Mouse (Mus musculus): ENCODE measurements around the gene Zfp541.

The Zfp541 gene

DNA sequence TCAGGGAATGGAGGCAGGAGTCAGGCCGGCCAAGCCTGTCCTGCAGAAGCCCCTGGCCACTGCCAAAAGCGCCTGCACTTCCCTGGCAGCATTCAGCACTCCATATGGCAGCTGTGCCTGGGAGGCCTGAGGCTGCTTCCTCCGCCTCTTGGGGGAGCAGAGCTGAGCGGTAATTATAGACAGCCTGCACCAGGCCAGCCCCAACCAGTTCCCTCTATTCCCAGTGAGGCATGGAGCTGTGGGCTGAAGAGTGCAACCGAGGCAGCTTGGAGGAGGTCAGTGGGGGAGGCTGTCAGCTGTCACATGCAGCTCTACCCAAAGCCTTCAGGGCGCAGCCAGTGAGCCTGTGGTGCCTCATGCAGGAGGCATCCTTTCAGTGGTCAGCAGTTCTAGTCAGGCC lies 42.1 kb downstream of the Zfp541 start:
- Histone ChIP-seq H3K9me3 (ENCODE audit: low read length) (no peaks in the 10 kb centered on the region), H3K36me3 (ENCODE audit: insufficient read depth, low read length) (peaks cover 87% of the 10 kb centered on the region), H3K4me3 (replicated peaks; ENCODE audit: low read length) (0 out of 2 replicates have a peak overlapping the region, but pooled peaks have one; percentile 10), H3K4me1 (replicated peaks; ENCODE audit: low read depth, low read length) (peaks cover 75% of the 10 kb centered on the region), H3K27me3 (ENCODE audit: insufficient read depth, low read length) (no peaks in the 10 kb centered on the region)
- TF ChIP-seq NANOG (IDR thresholded peaks at IDR 0.05; ENCODE audit: borderline replicate concordance, low read length) (no peak), CTCF (conservative IDR thresholded peaks at IDR 0.05; ENCODE audit: low read length) (no peak), POU5F1 (IDR thresholded peaks at IDR 0.05; ENCODE audit: borderline replicate concordance, low read length) (no peak)

DNA sequence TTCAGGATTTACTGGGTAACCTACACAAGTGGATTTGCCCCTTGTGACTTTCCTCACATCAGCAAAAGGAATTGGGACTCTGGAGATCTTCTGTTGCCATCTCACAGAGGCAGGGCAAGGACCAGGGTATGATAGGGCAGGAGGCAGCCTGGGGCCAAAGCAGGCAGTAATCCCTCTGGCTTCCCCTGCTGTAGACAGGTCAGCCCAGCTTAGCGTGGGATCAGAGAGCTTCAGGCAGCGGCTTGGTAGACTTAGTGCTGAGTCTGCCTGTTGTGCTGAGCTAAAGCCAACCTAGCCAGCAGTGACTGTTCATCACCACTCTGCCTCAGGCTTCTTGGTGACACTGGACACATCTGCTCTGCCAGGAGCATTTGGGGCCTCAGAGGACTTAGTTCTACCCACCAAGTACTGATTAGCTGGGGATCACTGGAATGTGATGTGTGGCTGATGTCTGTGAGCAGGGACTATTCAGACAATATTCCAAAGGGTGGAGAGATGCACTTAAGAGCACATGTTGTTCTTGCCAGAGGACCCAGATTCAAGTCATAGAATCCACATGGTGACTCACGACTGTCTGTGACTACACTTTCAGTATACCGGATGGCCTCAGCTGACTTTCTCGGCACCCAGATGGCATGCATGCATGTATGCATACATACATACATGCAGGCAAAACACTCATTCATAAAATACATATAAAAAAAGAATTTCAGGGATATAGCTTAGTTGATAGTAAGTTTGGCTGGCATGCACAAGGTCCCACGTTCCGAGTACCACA lies 43.2 kb downstream of the Zfp541 start:
- Histone ChIP-seq H3K4me1 (replicated peaks; ENCODE audit: low read depth, low read length) (peaks cover 66% of the 10 kb centered on the region), H3K36me3 (ENCODE audit: insufficient read depth, low read length) (peaks cover 97% of the 10 kb centered on the region), H3K27me3 (ENCODE audit: insufficient read depth, low read length) (no peaks in the 10 kb centered on the region), H3K4me3 (replicated peaks; ENCODE audit: low read length) (no peak overlapping the region), H3K9me3 (ENCODE audit: low read length) (no peaks in the 10 kb centered on the region)
- TF ChIP-seq POU5F1 (IDR thresholded peaks at IDR 0.05; ENCODE audit: borderline replicate concordance, low read length), result no peak
- TF ChIP-seq NANOG (IDR thresholded peaks at IDR 0.05; ENCODE audit: borderline replicate concordance, low read length), result no peak
- no peak for TF ChIP-seq CTCF (conservative IDR thresholded peaks at IDR 0.05; ENCODE audit: low read length)

DNA sequence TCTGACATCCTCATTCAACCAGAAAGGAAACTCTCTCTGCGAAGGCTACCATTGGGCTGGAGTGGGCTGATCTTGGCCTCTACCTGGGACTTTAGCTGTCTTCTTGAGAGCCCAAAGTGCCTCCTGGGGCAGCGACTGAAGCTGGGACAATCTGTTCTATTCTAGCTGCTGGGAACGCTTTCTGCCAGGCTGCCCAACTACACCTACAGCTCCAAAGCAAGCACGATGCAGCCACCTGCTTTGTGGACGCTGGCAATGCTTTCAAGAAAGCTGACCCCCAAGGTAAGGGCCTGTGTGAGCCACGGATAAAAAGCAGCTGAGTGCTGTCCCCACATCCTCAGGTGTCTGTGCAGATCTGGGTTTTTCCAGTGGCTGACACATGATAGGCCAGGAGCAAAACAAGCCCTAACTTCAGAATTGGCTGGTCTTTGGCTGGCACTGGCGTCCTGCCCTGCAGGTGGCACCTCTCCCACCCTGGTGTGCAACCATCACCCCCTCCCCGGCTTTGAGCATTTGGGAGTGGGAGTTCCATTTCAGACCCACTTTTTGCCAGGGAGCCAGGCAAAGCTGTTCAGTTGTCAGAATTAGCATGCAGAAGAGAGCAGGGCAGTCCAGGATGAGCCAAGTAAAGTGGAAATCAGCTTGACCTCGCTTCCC lies 47.4 kb downstream of the Zfp541 start:
- no peaks in the 10 kb centered on the region for H3K9me3 ChIP-seq (ENCODE audit: low read length)
- TF ChIP-seq POU5F1 (IDR thresholded peaks at IDR 0.05; ENCODE audit: borderline replicate concordance, low read length) (no peak), CTCF (conservative IDR thresholded peaks at IDR 0.05; ENCODE audit: low read length) (no peak), NANOG (IDR thresholded peaks at IDR 0.05; ENCODE audit: borderline replicate concordance, low read length) (no peak)
- no peak overlapping the region for H3K4me3 ChIP-seq (replicated peaks; ENCODE audit: low read length)
- no peaks in the 10 kb centered on the region for H3K27me3 ChIP-seq (ENCODE audit: insufficient read depth, low read length)
- H3K4me1 ChIP-seq (replicated peaks; ENCODE audit: low read depth, low read length), result peaks cover 24% of the 10 kb centered on the region
- peaks cover 100% of the 10 kb centered on the region for H3K36me3 ChIP-seq (ENCODE audit: insufficient read depth, low read length)

DNA sequence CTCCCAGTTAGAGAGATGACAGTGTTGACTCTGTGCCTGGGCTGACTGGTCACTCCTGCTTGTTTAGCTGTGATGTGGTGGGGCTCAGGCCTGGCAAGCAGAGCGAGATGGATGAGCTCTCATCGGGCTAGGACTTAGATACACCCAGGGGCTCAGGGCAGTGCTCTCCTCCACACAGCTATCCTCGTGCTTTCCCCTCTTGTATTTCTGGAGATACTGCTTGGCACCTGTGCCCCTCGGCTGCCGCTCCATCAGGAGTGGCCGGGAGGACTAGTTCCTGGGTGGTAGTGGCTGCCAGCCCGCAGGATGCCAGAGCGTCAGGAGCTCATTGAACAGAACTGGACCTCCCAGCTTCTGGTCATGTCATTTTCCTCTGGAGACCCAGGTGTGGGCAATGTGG lies 48.5 kb downstream of the Zfp541 start:
- peaks cover 14% of the 10 kb centered on the region for H3K4me1 ChIP-seq (replicated peaks; ENCODE audit: low read depth, low read length)
- TF ChIP-seq NANOG (IDR thresholded peaks at IDR 0.05; ENCODE audit: borderline replicate concordance, low read length) (no peak), CTCF (conservative IDR thresholded peaks at IDR 0.05; ENCODE audit: low read length) (no peak), POU5F1 (IDR thresholded peaks at IDR 0.05; ENCODE audit: borderline replicate concordance, low read length) (no peak)

DNA sequence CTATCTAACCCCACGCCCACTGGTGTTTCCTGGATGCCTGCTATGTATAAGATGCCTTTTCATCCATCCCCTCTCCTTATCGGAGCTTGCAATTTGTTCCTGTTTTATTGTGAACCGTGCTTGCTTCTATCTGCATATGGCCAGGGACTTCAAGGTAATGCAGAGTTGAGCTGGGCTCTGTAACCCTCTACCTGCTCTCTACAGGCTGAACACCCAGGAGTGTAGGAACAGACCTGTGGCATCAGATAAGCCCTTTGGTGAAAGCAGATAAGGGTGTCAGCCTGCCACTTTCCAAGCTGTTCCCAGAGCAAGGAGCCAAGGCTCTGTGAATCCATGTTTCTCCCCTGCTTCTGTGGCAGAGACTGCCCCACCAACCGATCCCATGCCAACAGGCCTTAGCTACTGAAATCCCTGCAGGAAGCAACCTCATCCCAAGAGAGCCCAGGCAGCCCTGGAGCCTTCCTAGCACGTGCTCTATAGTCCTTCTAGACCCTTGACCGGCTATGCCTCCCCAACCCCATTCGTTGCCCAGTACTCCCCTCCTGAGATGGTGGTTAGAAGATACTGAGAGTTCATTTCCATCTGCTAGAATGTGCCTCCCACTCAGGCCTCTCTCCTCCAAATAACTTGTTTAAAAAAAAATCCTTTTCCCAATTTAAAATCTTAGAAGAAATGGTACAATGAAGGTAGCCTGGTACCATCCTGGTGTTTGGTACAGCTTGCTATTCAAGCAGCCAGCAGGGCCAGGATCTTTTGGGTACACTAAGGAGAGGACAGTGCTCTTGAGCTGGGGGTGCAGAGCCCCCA lies 49.9 kb downstream of the Zfp541 start:
- H3K27me3 ChIP-seq (ENCODE audit: insufficient read depth, low read length), result no peaks in the 10 kb centered on the region
- peaks cover under 1% of the 10 kb centered on the region; the same call in 1 of the 2 replicates for H3K4me1 ChIP-seq (replicated peaks; ENCODE audit: low read depth, low read length)
- no peak overlapping the region for H3K4me3 ChIP-seq (replicated peaks; ENCODE audit: low read length)
- no peak for TF ChIP-seq CTCF (conservative IDR thresholded peaks at IDR 0.05; ENCODE audit: low read length)
- TF ChIP-seq NANOG (IDR thresholded peaks at IDR 0.05; ENCODE audit: borderline replicate concordance, low read length), result no peak
- TF ChIP-seq POU5F1 (IDR thresholded peaks at IDR 0.05; ENCODE audit: borderline replicate concordance, low read length), result no peak
- H3K9me3 ChIP-seq (ENCODE audit: low read length), result no peaks in the 10 kb centered on the region
- peaks cover 100% of the 10 kb centered on the region for H3K36me3 ChIP-seq (ENCODE audit: insufficient read depth, low read length)

More for the DNA sequence above, 48.5 kb downstream of the Zfp541 start:
- Histone ChIP-seq H3K36me3 (ENCODE audit: insufficient read depth, low read length) (peaks cover 100% of the 10 kb centered on the region), H3K4me3 (replicated peaks; ENCODE audit: low read length) (no peak overlapping the region), H3K9me3 (ENCODE audit: low read length) (no peaks in the 10 kb centered on the region), H3K27me3 (ENCODE audit: insufficient read depth, low read length) (no peaks in the 10 kb centered on the region)

DNA sequence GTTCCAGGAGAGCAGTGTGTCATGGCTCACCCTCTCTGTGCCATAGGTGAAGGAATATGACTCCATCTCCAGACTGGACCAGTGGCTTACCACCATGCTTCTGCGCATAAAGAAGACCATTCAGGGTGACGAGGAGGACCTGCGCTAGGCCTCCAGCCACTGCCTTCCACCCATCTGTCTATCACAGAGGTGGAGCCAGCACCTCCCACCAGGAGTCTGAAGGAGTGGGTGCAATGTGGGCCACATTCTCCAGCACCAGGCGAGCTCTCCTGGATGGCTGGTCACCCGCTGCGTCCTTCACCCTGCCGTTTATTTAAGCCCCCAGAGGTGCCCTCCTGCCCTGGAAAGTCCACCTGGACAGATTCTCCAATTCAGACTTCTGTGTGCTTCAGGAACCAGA lies 54.8 kb downstream of the Zfp541 start:
- peaks cover 16% of the 10 kb centered on the region for H3K4me1 ChIP-seq (replicated peaks; ENCODE audit: low read depth, low read length)
- H3K9me3 ChIP-seq (ENCODE audit: low read length), result no peaks in the 10 kb centered on the region

DNA sequence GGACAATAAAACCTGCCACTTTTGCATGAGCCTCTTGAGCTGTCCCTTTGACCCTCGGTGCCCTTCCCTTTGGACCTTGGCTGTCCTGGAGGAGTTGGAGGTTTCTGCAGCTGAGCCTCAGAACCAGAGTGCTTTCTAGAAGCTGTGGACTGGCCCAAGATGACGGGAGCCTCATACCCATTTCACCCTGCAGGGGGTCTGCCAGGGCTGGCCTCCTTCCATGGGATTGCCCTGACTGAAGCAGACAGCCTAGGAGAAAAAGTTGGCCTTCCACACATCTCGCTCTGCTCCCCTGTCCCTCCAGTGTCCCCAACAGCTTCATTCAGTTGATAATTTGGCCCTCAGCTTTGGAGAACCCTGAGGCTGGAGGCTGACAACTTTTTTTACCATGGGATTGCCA lies 55.5 kb downstream of the Zfp541 start:
- H3K36me3 ChIP-seq (ENCODE audit: insufficient read depth, low read length), result peaks cover 67% of the 10 kb centered on the region
- no peaks in the 10 kb centered on the region for H3K27me3 ChIP-seq (ENCODE audit: insufficient read depth, low read length)
- TF ChIP-seq CTCF (conservative IDR thresholded peaks at IDR 0.05; ENCODE audit: low read length), result no peak
- TF ChIP-seq NANOG (IDR thresholded peaks at IDR 0.05; ENCODE audit: borderline replicate concordance, low read length), result no peak
- TF ChIP-seq POU5F1 (IDR thresholded peaks at IDR 0.05; ENCODE audit: borderline replicate concordance, low read length), result no peak
- H3K9me3 ChIP-seq (ENCODE audit: low read length), result no peaks in the 10 kb centered on the region
- H3K4me3 ChIP-seq (replicated peaks; ENCODE audit: low read length), result no peak overlapping the region
- H3K4me1 ChIP-seq (replicated peaks; ENCODE audit: low read depth, low read length), result peaks cover 16% of the 10 kb centered on the region

More for the DNA sequence above, 54.8 kb downstream of the Zfp541 start:
- Histone ChIP-seq H3K4me3 (replicated peaks; ENCODE audit: low read length) (no peak overlapping the region), H3K36me3 (ENCODE audit: insufficient read depth, low read length) (peaks cover 74% of the 10 kb centered on the region), H3K27me3 (ENCODE audit: insufficient read depth, low read length) (no peaks in the 10 kb centered on the region)
- TF ChIP-seq CTCF (conservative IDR thresholded peaks at IDR 0.05; ENCODE audit: low read length) (no peak), POU5F1 (IDR thresholded peaks at IDR 0.05; ENCODE audit: borderline replicate concordance, low read length) (no peak), NANOG (IDR thresholded peaks at IDR 0.05; ENCODE audit: borderline replicate concordance, low read length) (no peak)
